In genomic region chr2:113305339-113305738, GRCm38 (mm10) we compare ENCODE assay signal across 9 mouse cellular contexts. TPM values are rescaled to one million over a fixed set of nuclear protein-coding genes. Genes with fewer than 3 reads are reported as not detected.
DNase-seq lines count a peak whose midpoint lies in the region; ATAC-seq and TF ChIP-seq lines count a peak whose summit lies in the region.
"Had no signal": no experiment of that assay in that cellular context is flagged by ENCODE, and none has a peak within 500 bp of the region (broad histone marks: within the 10 kb centered on the region; RNA-seq: fewer than 3 reads in every experiment).

No protein-coding gene starts in this region.

- TF ChIP-seq EP300 in MEL (IDR thresholded peaks at IDR 0.05; ENCODE audit: low read depth in 1 of 2, low read length in 2 of 2) = no peak

- no peaks in the 10 kb centered on the region for H3K27me3 ChIP-seq in MEL (ENCODE audit: control insufficient read depth in 1 of 2, insufficient read depth in 2 of 2, low read length in 2 of 2)
- H3K27me3 ChIP-seq in embryonic facial prominence, embryonic 11.5 days (ENCODE audit: control insufficient read depth, insufficient read depth, low read length) = no peaks in the 10 kb centered on the region

- DNase-seq in MEL (ENCODE audit: low read depth, low spot score) = peak; percentile 36
- peak; percentile 69 for DNase-seq in adrenal gland, postnatal 25 days
- peak; percentile 64 for DNase-seq in embryonic facial prominence, embryonic 11.5 days (ENCODE audit: low spot score)
- peak; percentile 83 for DNase-seq in heart, postnatal 4 days
- peak; percentile 74 to 88 for DNase-seq in layer of hippocampus, adult 2 months (ENCODE audit: low spot score in 2 of 2)
- peak; percentile 79 for DNase-seq in lung, postnatal 14 days
- DNase-seq in right cerebral cortex, postnatal 10 days (ENCODE audit: low spot score in 2 of 2) = peak; percentile 74 to 86

- no peak overlapping the region for H3K4me2 ChIP-seq in embryonic facial prominence, embryonic 11.5 days (ENCODE audit: low read depth, low read length)

- no peaks in the 10 kb centered on the region for H3K79me2 ChIP-seq in MEL (ENCODE audit: control insufficient read depth, insufficient read depth, low read length, poor library complexity)

- 17% methylated on average over 4 of the region's 4 CpGs for WGBS in embryonic facial prominence, embryonic 11.5 days

- no peaks in the 10 kb centered on the region for H3K4me1 ChIP-seq in MEL (ENCODE audit: control insufficient read depth in 1 of 2, insufficient read depth in 2 of 2, low read length in 2 of 2)
- no peaks in the 10 kb centered on the region for H3K4me1 ChIP-seq in embryonic facial prominence, embryonic 11.5 days (ENCODE audit: control insufficient read depth, insufficient read depth, low read length)

- H3K9me3 ChIP-seq in MEL (replicated peaks; ENCODE audit: insufficient read depth, low read length) = no peaks in the 10 kb centered on the region
- no peaks in the 10 kb centered on the region for H3K9me3 ChIP-seq in embryonic facial prominence, embryonic 11.5 days (replicated peaks; ENCODE audit: control insufficient read depth, low read length)

- H3K9ac ChIP-seq in MEL (ENCODE audit: control insufficient read depth, low read depth, low read length, poor library complexity, severe bottlenecking) = no peak overlapping the region
- no peak overlapping the region for H3K9ac ChIP-seq in embryonic facial prominence, embryonic 11.5 days (replicated peaks; ENCODE audit: low read length)

- no peaks in the 10 kb centered on the region; a peak in 1 of 4 replicates for H3K36me3 ChIP-seq in MEL (ENCODE audit: control insufficient read depth in 1 of 2, insufficient read depth in 2 of 2, low read length in 2 of 2)
- H3K36me3 ChIP-seq in embryonic facial prominence, embryonic 11.5 days (replicated peaks; ENCODE audit: control insufficient read depth, insufficient read depth, low read depth, low read length) = no peaks in the 10 kb centered on the region

- TF ChIP-seq POLR2A in MEL (IDR thresholded peaks at IDR 0.05; ENCODE audit: control insufficient read depth in 1 of 2, insufficient read depth in 1 of 2, low read depth in 1 of 2, low read length in 2 of 2, poor library complexity in 1 of 2) = no peak

- peak; percentile 51 to 58 (median 53) for TF ChIP-seq CTCF in MEL (IDR thresholded peaks at IDR 0.05 in 2 of 3, conservative IDR thresholded peaks at IDR 0.05 in 1 of 3; ENCODE audit: control insufficient read depth in 1 of 3, insufficient read depth in 1 of 3, low read depth in 2 of 3, low read length in 3 of 3, poor library complexity in 1 of 3, severe bottlenecking in 1 of 3)
- peak; percentile 96 for TF ChIP-seq CTCF in layer of hippocampus, adult 2 months (conservative IDR thresholded peaks at IDR 0.05)

- no peak for ATAC-seq in embryonic facial prominence, embryonic 11.5 days (replicated peaks; ENCODE audit: insufficient number of reproducible peaks, low FRiP score, low TSS enrichment, low read depth)
- no peak for ATAC-seq in inflammation-experienced regulatory T-cells, adult 6 months

- H3K27ac ChIP-seq in MEL (ENCODE audit: control insufficient read depth, low read depth, low read length) = no peak overlapping the region
- H3K27ac ChIP-seq in embryonic facial prominence, embryonic 11.5 days (replicated peaks; ENCODE audit: low read depth, low read length) = no peak overlapping the region
- no peak overlapping the region for H3K27ac ChIP-seq in layer of hippocampus, adult 2 months

- peak; percentile 21 for TF ChIP-seq RAD21 in MEL (IDR thresholded peaks at IDR 0.05; ENCODE audit: low read depth, low read length)

- H3K4me3 ChIP-seq in MEL (ENCODE audit: control insufficient read depth in 1 of 2, insufficient read depth in 1 of 2, low read depth in 2 of 2, low read length in 2 of 2) = no peak overlapping the region
- no peak overlapping the region for H3K4me3 ChIP-seq in embryonic facial prominence, embryonic 11.5 days (ENCODE audit: low read depth, low read length)
- no peak overlapping the region for H3K4me3 ChIP-seq in layer of hippocampus, adult 2 months

TF ChIP-seq in MEL, 35 proteins besides CTCF, POLR2A, EP300 and RAD21:
- TF ChIP-seq SMC3 (IDR thresholded peaks at IDR 0.05; ENCODE audit: low read depth, low read length) (peak; percentile 41), ZNF384 (IDR thresholded peaks at IDR 0.05; ENCODE audit: low read depth, low read length) (no peak)

RNA-seq across cellular contexts. Expression of gene Tmco5b, which starts 19.8 kb away (rescaled TPM):
- not detected in 2 replicates for total RNA-seq in MEL (2012; rRNA removed)
- polyA plus RNA-seq in MEL (2012; ENCODE audit: insufficient read depth in 1 of 2, insufficient read length in 2 of 2, low read depth in 1 of 2, low replicate concordance in 2 of 2, missing spikeins in 1 of 2) = not detected
- not detected in 2 replicates for total RNA-seq in adrenal gland, postnatal 25 days (2021)
- polyA plus RNA-seq in embryonic facial prominence, embryonic 11.5 days (2014; fragmentation: Nextera tagmentation; extraction: Ambion mirVana) = not detected in 2 replicates
- total RNA-seq in heart, postnatal 4 days (2021) = not detected
- total RNA-seq in layer of hippocampus, adult 2 months (2021) = not detected
- polyA plus RNA-seq in inflammation-experienced regulatory T-cells, adult 6 months (2017; shearing (Covaris generic)) = not detected
- polyA plus RNA-seq: large intestine, adult 2 months had no signal

RNA-seq across cellular contexts. Expression of gene Fmn1, which starts 22.2 kb away (rescaled TPM):
- not detected in 2 replicates for total RNA-seq in MEL (2012; rRNA removed)
- not detected for polyA plus RNA-seq in MEL (2012; ENCODE audit: insufficient read depth in 1 of 2, insufficient read length in 2 of 2, low read depth in 1 of 2, low replicate concordance in 2 of 2, missing spikeins in 1 of 2)
- 3.1 and 5.0 TPM in 2 replicates for total RNA-seq in adrenal gland, postnatal 25 days (2021)
- 1.6 and 1.7 TPM in 2 replicates for polyA plus RNA-seq in embryonic facial prominence, embryonic 11.5 days (2014; fragmentation: Nextera tagmentation; extraction: Ambion mirVana)
- total RNA-seq in heart, postnatal 4 days (2021) = 10 to 100 TPM; 18.2 to 20.5 TPM
- 10 to 100 TPM; 43.3 to 47.3 TPM for total RNA-seq in layer of hippocampus, adult 2 months (2021)
- polyA plus RNA-seq in inflammation-experienced regulatory T-cells, adult 6 months (2017; shearing (Covaris generic)) = 1 to 10 TPM in 1 of 3 experiments, under 1 TPM in 2; 0.79 to 1.3 (median 0.91) TPM
